Mouse (Mus musculus) cerebellum, postnatal 36 days (tissue): ENCODE measurements around the gene Akap12.

Experiments
- DNase-seq, 2 experiments: peaks; one replicate each; pipeline ENCODE4 v3.0.0; 2021 to 2022; ENCODE audit warnings: mixed read lengths in 2 of 2

Akap12 gene

GRCm38 (mm10) chr10:4364618-4365017, 98.4 kb downstream of the Akap12 start:
- no peak for DNase-seq

GRCm38 (mm10) chr10:4370105-4370504, 103.9 kb downstream of the Akap12 start:
- DNase-seq, result no peak

GRCm38 (mm10) chr10:4372011-4372410, 105.8 kb downstream of the Akap12 start:
- peak; percentile 39 to 62 for DNase-seq

GRCm38 (mm10) chr10:4373558-4373957, 107.4 kb downstream of the Akap12 start:
- no peak for DNase-seq

- no peak for DNase-seq
Measured at GRCm38 (mm10) chr10:4374239-4374638, 108.1 kb downstream of the Akap12 start.

- DNase-seq, result no peak
Measured at GRCm38 (mm10) chr10:4374734-4375133, 108.6 kb downstream of the Akap12 start.

GRCm38 (mm10) chr10:4375267-4375666, 109.1 kb downstream of the Akap12 start:
- no peak for DNase-seq

- no peak for DNase-seq
Measured at GRCm38 (mm10) chr10:4376461-4376860, 110.3 kb downstream of the Akap12 start.

- DNase-seq, result no peak
Measured at GRCm38 (mm10) chr10:4376931-4377330, 110.8 kb downstream of the Akap12 start.

GRCm38 (mm10) chr10:4380748-4381147, 114.6 kb downstream of the Akap12 start:
- no peak for DNase-seq

GRCm38 (mm10) chr10:4384244-4384643, 118.1 kb downstream of the Akap12 start:
- DNase-seq, result no peak

- peak; percentile 87 to 95 for DNase-seq
Measured at GRCm38 (mm10) chr10:4386609-4387591, 120.7 kb downstream of the Akap12 start.

GRCm38 (mm10) chr10:4387701-4388383, 121.7 kb downstream of the Akap12 start, which contains the start of gene Zbtb2:
Gene Zbtb2 (minus strand): TSS chr10:4388108.
- peak; percentile 65 to 73 for DNase-seq

- peak in 1 of 2 experiments; percentile 28 for DNase-seq
Measured at GRCm38 (mm10) chr10:4388384-4388745, 122.2 kb downstream of the Akap12 start.

- no peak for DNase-seq
Measured at GRCm38 (mm10) chr10:4389036-4389435, 122.9 kb downstream of the Akap12 start.

GRCm38 (mm10) chr10:4389461-4390112, 123.4 kb downstream of the Akap12 start:
- DNase-seq, result no peak

GRCm38 (mm10) chr10:4390550-4390949, 124.4 kb downstream of the Akap12 start:
- DNase-seq, result no peak

GRCm38 (mm10) chr10:4391076-4391475, 124.9 kb downstream of the Akap12 start:
- DNase-seq, result no peak

GRCm38 (mm10) chr10:4391851-4392250, 125.7 kb downstream of the Akap12 start:
- DNase-seq, result peak; percentile 22 to 35

GRCm38 (mm10) chr10:4395321-4395720, 129.1 kb downstream of the Akap12 start:
- no peak for DNase-seq

- no peak for DNase-seq
Measured at GRCm38 (mm10) chr10:4398058-4398457, 131.9 kb downstream of the Akap12 start.

- peak; percentile 31 to 58 for DNase-seq
Measured at GRCm38 (mm10) chr10:4404895-4405491, 138.8 kb downstream of the Akap12 start.

GRCm38 (mm10) chr10:4405511-4405910, 139.3 kb downstream of the Akap12 start:
- no peak for DNase-seq
